Mouse (Mus musculus) spleen, postnatal 10 days (tissue): Measurements from ENCODE around the gene Lamp1.

Experiments used
- DNase-seq, 2 experiments: peaks; one replicate each; pipeline ENCODE4 v3.0.0; 2021 to 2022; ENCODE audit warnings: low spot score in 2 of 2

Gene Lamp1

DNA sequence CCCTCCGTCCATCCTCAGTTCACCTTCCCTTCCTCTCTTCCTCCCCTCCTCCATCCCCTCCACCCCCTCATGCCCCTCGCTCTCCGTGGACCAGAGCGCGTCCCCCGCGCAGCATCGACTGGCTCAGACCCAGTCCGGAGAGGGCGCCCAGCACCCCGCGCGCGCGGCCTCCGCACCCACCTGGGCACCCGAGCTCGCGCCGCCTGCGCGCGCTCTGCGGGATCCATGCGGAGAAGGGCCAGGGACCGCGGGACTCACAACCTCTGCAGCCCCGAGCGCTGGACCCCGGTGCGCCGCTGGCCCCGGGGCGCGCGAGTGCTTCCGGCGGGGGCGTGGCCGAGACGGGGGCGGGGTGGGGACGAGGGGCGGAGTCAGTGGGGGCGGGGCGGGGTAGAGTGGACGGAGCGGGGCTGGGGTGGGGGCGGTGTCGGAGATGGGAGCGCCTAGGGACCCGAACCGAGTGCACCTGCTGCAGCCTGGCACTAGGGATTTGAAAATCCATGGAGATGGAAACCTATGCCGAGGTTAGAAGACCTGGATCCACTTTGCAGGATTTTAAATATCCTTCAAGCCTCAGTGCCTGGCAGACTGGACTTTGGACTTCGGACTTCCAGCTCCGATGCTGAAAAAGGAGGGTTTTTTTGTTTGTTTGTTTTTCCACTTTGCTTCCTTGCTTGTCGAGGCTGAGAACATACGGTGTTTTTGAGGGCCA lies 41.5 kb downstream of the Lamp1 start, which contains the start of gene Grtp1:
Grtp1 (minus strand) TSS at position 320 of the 712 bp plus-strand sequence.
- DNase-seq, result peak; percentile 71 to 82

DNA sequence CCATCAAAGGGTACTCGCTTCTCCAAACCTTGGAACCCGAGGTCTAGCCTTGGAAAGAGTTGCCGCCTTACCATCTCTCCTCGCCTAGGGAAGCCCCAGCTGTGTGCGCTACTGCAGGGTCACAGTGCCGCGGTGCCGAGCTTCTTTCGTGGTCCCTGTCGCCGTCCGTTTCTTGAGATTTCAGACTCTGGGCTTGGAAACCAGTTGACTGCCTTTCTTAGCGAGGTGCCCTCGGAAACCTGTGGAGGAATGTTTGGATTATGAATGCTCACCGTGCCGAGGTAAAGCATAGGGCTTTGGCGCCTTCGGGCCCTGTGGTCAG lies 42.0 kb downstream of the Lamp1 start:
- peak; percentile 43 to 64 for DNase-seq

DNA sequence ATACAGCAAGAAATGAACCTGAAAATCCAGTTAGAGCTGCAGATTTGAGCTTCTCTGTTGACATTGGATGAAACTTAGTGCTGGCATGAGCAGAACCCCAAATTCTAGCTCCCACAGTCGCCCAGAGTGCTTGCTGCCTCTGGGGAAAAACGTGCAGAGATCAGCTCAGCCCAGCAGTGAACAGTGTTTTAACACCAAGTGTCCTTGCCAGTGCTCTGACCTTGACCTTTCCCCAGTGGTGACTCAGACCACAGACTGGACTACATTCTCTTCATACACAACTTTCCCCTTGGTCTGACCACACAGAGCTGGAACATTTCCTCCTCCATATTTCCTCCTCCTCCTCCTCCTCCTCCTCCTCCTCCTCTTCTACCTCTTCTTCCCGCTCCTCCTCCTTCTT lies 43.1 kb downstream of the Lamp1 start:
- peak; percentile 36 to 54 for DNase-seq

DNA sequence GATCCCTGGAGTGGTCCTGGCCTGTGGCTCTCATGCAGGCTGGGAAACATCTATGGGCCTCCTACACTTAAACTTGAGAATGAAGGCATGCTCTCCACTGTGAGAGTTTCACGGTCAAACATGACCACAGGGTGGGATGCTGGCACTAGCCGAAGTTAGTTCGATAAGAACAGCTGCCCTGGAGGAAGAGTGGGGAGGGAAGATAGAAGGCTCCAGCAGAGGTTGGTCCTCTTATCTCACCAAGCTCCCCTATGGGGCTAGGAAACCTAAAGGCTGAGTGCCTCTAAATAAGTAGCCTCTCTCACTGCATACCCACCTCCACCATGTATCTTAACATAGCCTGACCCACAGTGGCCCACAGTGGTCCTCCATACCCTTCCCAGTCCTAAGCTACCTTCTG lies 43.8 kb downstream of the Lamp1 start:
- DNase-seq, result peak; percentile 64 to 75

DNA sequence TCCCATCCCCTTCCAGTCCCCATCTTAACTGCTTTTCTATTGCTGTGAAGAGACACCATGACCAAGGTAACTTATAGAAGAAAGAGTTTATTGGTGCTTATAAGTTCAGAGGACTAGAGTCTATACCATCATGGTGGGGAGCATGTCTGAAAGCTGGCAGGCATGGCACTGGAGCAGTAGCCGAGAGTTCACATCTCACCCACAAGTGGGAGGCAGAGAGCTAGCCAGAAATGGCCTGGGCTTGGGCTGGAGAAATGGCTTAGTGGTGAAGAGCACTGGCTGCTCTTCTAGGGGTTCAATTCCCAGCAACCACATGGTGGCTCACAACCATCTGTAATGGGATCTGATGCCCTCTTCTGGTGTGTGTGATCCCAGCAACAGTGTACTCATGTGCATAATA lies 44.5 kb downstream of the Lamp1 start:
- peak; percentile 56 to 73 for DNase-seq

DNA sequence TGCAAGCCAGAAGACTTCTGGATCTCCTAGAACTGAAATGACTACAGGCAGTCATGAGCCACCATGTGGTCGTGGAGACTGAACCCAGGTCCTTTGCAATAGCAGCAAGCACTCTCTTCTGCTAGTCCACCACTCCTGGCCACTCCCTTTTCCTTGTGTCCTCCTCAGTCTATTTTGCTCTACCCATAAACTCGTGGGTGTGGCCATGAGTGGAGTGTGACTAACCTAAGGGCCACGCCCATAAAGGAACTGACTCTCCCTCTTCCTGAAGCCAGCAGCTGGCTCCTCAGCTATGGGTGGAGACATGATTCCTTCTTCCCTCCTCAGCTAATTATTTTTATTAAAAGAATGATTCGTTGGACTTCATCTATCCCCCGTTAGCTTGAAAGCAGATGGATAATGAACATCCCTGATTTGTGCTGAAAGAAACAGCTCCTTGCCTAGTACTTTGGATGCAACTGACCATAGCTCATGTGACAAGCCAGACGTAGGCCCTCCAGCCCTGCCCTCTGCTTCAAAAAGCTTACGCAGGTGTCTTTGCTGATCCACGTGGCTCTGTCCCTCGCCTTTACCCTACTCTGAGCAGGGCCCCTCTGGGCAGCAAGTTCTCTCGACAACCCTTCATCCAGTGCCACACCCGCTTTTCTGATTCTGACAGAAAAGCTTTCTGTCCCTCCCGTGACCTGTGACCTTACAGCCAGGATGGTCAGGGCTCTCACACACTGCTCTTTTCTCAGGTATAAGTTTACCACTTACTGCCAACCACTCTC lies 45.6 kb downstream of the Lamp1 start:
- peak; percentile 44 to 65 for DNase-seq

DNA sequence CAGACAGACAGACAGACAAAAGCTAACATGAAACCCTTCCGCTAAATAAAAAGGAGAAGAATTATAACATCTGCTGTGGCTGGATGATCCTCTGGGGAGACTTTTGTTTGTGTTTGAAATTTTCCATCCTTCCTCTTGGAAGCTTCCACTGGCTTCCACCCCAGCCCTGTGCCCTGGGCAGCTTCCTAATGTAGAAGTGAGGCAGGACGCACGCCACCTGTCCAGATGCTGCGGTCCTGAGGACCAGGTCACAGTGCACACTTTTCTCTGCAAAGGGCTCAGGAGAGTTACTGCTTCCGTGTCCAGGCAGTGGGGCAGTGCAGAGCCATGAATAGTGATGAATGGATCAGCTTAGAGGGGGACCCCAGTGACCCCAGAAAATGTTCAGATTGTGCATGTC lies 46.4 kb downstream of the Lamp1 start:
- no peak for DNase-seq

DNA sequence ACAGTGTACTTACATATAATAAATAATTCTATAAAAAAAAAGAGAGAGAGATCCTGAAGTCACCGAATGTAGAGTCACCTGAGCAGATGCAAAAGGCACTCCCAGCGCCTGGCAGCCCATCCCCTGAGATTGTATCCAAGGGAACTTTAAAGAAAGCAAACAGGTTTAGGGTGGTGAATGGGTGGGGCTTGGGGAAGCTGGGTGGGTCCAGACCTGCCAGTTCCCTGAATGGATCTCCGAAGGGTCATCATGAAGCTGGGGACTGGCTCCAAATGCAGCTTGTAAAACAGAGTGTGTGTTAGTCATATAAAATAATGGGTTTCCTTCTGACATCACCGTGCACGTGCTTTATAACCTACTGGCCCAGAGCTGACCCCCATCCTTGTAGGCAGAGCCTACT lies 47.3 kb downstream of the Lamp1 start:
- DNase-seq, result no peak

DNA sequence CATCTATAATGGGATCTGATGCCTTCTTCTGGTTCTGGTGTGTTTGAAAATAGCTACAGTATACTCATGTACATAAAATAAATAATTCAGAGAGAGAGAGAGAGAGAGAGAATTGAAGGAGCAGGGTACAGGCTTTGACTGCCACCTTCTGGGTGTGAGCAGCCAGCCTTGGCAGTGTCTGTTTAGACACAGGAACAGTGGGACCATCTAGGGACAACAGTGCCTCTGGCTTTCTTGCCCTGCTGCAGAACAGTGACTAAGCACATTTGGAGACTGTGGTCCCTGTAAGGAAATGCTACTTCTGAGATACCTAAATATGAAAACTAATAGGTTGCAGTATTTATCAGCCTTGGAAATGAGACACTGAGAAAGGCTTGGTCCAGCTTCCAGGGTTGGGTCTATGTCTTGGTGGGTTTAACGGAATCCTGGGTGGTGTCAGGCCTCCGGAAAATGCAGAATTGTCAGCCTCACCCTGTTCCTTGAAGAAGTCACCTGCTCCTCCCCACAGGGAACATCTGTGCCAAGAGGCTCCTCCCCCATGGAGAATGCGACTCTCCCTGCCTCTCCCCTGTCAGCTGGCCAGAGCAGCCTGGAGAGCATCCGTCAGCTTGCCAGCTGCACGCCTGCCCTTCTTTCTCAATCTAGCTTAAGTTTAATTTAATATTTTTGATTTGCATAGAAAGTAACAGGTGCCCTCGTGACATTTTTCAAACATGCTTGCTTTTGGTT lies 49.8 kb downstream of the Lamp1 start:
- peak; percentile 40 to 55 for DNase-seq

DNA sequence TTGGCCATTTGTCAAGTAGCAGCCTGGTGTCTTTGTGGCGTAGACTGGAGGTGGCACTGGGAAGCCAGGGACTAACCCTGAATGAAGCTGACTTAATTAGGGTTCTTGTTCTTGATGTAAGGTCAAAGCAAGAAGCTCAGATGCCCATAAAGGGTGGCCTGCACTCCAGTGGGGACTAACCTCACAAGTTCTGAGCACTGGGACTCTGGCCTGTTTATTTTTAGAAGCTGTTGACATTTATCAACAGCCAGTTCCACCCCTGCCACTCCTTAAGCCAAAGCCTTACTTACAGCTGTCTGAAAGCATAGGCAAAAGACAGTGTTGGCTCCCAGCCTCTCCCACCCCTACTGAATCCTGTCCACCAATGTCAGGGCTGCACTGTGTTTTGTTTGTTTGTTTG lies 50.8 kb downstream of the Lamp1 start:
- DNase-seq, result peak in 1 of 2 experiments; percentile 31

DNA sequence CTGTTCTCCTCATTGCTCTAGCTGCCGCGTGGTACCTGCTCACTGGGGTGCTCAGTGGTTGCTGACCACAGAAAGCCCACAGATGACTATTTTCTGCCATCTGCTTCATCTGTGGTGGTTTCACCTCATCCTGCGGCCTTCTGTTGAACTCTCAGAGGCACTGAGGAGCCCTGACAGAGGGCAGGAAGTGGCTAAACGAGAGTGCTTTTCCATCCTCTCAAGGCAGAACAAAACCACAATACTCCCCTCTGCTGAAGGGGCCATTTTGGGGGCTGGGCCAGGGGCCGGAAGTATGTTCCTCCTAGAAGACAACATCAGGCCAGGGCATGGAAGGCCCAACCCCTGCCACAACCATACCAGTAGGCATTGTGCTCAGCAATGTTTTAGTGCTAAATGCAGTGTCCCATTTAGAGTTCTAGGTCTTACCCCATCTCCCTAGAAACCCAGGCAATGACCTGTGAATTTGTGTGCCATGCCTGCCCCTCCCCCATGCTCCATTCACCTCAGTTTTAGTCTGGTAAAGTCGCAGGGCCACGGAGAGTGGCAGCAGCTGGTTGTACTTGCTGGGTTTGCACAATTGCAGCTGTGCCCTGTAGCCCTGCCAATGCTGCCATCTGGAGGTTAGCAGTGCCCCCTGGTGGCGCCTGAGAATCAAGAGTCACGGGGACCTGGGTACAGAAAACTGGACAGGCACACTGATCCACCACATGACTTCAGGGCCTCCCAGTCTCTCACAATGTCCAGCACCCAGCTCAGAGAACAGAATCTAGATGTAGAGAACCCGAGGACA lies 54.7 kb downstream of the Lamp1 start:
- DNase-seq, result peak; percentile 88 to 93

DNA sequence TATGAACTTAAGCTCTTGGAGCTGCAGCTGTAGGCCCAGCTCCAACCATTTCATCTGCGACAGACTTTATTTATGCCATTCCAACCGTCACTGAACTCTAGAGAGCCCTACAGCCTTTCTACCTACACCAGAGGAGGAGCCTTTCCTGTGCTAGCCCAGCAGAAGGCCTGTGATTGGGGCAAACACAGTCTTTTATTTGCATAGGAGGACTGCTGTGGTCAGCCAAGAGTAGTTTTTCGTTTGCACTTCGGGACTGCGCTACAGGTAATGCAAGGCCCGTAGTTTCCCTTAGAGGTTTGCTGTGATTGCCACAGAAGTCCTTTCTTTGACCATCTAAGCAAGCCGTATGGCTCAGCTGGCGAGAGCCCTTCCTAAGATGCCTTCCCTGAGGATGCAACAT lies 57.4 kb downstream of the Lamp1 start:
- DNase-seq, result no peak

DNA sequence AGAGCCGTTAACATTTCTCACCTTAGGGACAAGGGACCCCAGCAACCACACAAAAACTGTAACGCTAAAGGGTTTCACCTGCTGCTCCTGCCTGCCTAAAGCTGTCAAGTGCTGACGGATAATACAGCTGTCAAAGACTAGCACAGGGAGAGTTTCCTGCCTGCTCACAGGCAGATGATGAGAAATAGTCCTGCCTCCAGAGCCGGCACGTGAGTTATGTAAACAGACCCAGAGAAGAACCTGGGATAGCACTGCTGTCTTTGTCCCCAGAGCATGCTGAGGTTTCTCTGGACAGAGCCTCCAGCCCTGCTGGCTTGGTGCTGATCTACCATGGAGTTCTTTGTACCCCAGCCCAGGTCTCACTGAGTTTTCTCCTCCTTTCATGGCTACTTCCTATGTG lies 58.1 kb downstream of the Lamp1 start:
- no peak for DNase-seq

DNA sequence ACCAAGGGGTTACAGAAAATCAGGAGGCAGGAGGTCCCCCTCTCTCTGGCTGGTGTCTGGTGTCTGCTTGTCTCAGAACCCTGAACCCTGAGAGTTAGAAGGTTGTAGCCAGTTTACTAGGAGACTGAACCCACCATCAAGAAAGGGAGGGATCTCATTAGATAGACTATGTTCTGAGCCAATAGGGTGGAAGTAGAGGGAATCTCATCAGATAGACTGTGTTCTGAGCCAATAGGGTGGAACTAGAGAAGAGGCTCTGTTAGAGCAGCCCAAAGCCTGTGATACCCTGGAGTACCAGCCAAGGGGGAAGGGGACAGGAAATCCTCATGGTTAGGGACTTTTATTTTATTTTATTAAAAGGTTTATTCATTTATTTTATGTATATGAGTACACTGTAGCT lies 59.0 kb downstream of the Lamp1 start:
- DNase-seq, result no peak

DNA sequence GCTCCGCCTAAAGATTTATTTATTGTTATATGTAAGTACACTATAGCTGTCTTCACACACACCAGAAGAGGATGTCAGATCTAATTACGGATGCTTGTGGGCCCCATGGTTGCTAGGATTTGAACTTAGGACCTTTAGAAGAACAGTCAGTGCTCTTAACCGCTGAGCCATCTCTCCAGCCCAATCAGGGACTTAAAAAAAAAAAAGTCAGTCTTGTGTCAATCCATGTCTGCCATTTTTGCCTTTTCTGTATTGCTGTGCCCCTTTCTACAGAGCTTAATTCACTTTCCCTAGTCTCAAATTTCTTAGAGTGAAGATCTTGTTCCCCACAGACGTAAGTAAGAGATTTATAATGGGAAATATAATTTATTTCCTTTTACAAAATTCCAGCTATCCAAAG lies 59.5 kb downstream of the Lamp1 start:
- no peak for DNase-seq

DNA sequence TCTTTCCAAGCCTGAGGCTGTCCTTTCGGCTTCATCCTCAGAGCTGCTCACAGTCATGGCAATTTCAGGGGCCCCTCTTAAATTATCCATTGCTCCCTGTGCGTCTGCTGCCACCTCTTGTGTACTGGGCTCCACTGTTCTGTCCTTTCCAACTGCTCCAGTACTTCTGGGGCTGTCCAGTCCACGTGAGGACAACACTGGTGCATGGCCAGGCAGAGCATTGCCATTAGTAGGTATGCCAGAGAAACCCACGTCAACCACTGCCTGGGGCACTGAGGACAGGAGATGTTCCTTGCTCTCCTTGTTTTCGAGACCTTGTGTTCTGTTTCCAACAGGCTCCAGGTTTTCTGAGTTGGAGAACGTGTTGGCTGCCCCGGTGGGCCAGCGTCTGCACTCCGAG lies 65.5 kb downstream of the Lamp1 start:
- DNase-seq, result no peak
